Mouse (Mus musculus) liver, postnatal 0 days (tissue): ENCODE measurements at regions not wholly inside any gene's neighbourhood (a gene's known extent, or its start where the extent isn't known, plus 50 kb on each side); places are given as distances from the start of the nearest gene placed in this dataset.

ENCODE experiments used
- CTCF ChIP-seq: sonication (generic); IDR thresholded peaks from 2 replicates; pipeline ENCODE4 v1.5.1; 2016; ENCODE audit warnings: antibody characterized with exemption, low read depth
- EP300 ChIP-seq: IDR thresholded peaks from 2 replicates; pipeline ENCODE4 v1.6.1; 2016; ENCODE audit warnings: antibody characterized with exemption, low read depth, mild to moderate bottlenecking

- TF ChIP-seq CTCF: no peak
- TF ChIP-seq EP300: no peak
Observed at GRCm38 (mm10) chr6:51287807-51288206, 144.7 kb upstream of the Nfe2l3 start.
